ENCODE assay signal across 9 mouse cellular contexts in the genomic region with DNA sequence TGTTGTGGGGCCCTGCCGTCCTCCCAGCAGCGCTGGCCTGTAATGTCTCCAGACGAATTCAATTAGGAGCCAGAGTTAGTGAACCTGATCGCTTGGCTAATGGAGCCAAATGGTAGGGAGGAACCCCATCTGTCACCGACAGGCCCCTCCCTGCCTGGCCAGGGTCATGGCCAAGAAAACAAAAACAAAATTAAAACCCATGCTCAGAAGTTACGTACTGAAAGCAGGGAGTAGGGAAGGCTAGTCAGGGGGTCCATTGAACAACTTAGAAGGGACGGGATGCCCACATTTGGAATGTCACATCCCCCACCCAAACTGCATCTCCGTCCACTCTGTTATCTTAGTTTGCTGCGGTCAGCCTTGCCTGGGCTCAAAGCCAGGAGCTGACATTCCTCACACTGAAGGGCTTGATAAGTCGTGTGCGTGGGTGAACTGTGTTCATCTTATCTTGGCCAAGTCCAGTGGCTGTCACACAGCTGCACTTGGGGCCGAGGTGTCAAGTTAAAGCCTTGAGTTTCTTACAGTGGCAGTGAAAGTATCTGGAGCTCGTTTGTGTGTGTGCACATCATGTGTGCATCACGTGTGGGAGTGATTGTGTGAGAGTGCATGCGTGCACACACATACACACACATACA. TPM values are rescaled to one million over a fixed set of nuclear protein-coding genes. Genes with fewer than 3 reads are reported as not detected.
DNase-seq lines count a peak whose midpoint lies in the region; ATAC-seq and TF ChIP-seq lines count a peak whose summit lies in the region.
"Had no signal": no experiment of that assay in that cellular context is flagged by ENCODE, and none has a peak within 500 bp of the region (broad histone marks: within the 10 kb centered on the region; RNA-seq: fewer than 3 reads in every experiment).

No protein-coding gene starts in this region.

- no peak for ATAC-seq in cerebellum, adult (ENCODE audit: insufficient number of reproducible peaks, low FRiP score, low TSS enrichment)
- no peak for ATAC-seq in hindbrain, postnatal 0 days
- peak; percentile 52; the same call in 1 of the 2 replicates for ATAC-seq in neural tube, embryonic 13.5 days (ENCODE audit: low read depth)

- H3K4me3 ChIP-seq in hindbrain, postnatal 0 days (ENCODE audit: low read length), result no peak overlapping the region
- no peak overlapping the region for H3K4me3 ChIP-seq in neural tube, embryonic 13.5 days
- H3K4me3 ChIP-seq in layer of hippocampus, adult 2 months, result no peak overlapping the region

- H3K4me2 ChIP-seq in hindbrain, postnatal 0 days (ENCODE audit: low read depth, low read length), result no peak overlapping the region
- H3K4me2 ChIP-seq in neural tube, embryonic 13.5 days, result no peak overlapping the region

- no peaks in the 10 kb centered on the region for H3K36me3 ChIP-seq in hindbrain, postnatal 0 days (ENCODE audit: insufficient read depth, low read length)
- no peaks in the 10 kb centered on the region for H3K36me3 ChIP-seq in neural tube, embryonic 13.5 days

- DNase-seq in cerebellum, adult 11 months, result peak; percentile 9
- peak; percentile 61 for DNase-seq in adrenal gland, adult 2 months
- peak; percentile 27 for DNase-seq in gastrocnemius, postnatal 10 days
- peak; percentile 32 for DNase-seq in hindbrain, postnatal 0 days (ENCODE audit: low spot score)
- DNase-seq in layer of hippocampus, postnatal 14 days (ENCODE audit: low spot score in 2 of 2), result no peak
- no peak for DNase-seq in layer of hippocampus, adult 2 months (ENCODE audit: low spot score in 2 of 2)

- H3K4me1 ChIP-seq in hindbrain, postnatal 0 days (ENCODE audit: insufficient read depth, low read length), result no peaks in the 10 kb centered on the region
- H3K4me1 ChIP-seq in neural tube, embryonic 13.5 days (replicated peaks), result peaks cover 33% of the 10 kb centered on the region

- 35% methylated on average over 15 of the region's 15 CpGs for WGBS in hindbrain, postnatal 0 days
- WGBS in neural tube, embryonic 13.5 days, result 39% methylated on average over 15 of the region's 15 CpGs

- H3K27me3 ChIP-seq in hindbrain, postnatal 0 days (ENCODE audit: insufficient read depth, low read length), result no peaks in the 10 kb centered on the region
- no peaks in the 10 kb centered on the region for H3K27me3 ChIP-seq in neural tube, embryonic 13.5 days

- TF ChIP-seq CTCF in hindbrain, postnatal 0 days (IDR thresholded peaks at IDR 0.05; ENCODE audit: low read depth), result no peak
- no peak for TF ChIP-seq CTCF in layer of hippocampus, adult 2 months (conservative IDR thresholded peaks at IDR 0.05)

- no peak overlapping the region for H3K27ac ChIP-seq in hindbrain, postnatal 0 days
- peak overlapping the region; percentile 78 for H3K27ac ChIP-seq in neural tube, embryonic 13.5 days (replicated peaks)
- H3K27ac ChIP-seq in layer of hippocampus, adult 2 months, result no peak overlapping the region
- H3K27ac ChIP-seq: macrophage had no signal

- H3K9me3 ChIP-seq in hindbrain, postnatal 0 days (ENCODE audit: low read length), result no peaks in the 10 kb centered on the region
- H3K9me3 ChIP-seq in neural tube, embryonic 13.5 days, result no peaks in the 10 kb centered on the region

- no peak overlapping the region for H3K9ac ChIP-seq in hindbrain, postnatal 0 days (replicated peaks; ENCODE audit: low read length)
- no peak overlapping the region for H3K9ac ChIP-seq in neural tube, embryonic 13.5 days

RNA-seq across cellular contexts. Expression of gene Scn5a, which starts 53.2 kb away (rescaled TPM):
- under 1 TPM; 0.06 to 0.10 TPM for total RNA-seq in adrenal gland, adult 2 months (2021)
- polyA plus RNA-seq in adrenal gland, adult 2 months (2012; rRNA removed), result 0.19 and 0.63 TPM in 2 replicates
- 1 to 10 TPM; 1.3 to 1.6 TPM for total RNA-seq in gastrocnemius, postnatal 10 days (2021)
- 0.68 and 1.5 TPM in 2 replicates for total RNA-seq in hindbrain, postnatal 0 days (2014; rRNA removed)
- 0.24 TPM in 2 replicates for polyA plus RNA-seq in hindbrain, postnatal 0 days (2015; fragmentation: Nextera tagmentation; extraction: Ambion mirVana)
- polyA plus RNA-seq in neural tube, embryonic 13.5 days (2015; fragmentation: Nextera tagmentation; extraction: Ambion mirVana), result 0.95 and 1.1 TPM in 2 replicates
- 1 to 10 TPM; 1.0 to 1.2 TPM for total RNA-seq in layer of hippocampus, postnatal 14 days (2021)
- under 1 TPM; 0.86 to 0.97 TPM for total RNA-seq in layer of hippocampus, adult 2 months (2021)
- polyA plus RNA-seq: macrophage had no signal

Comparison
In these comparisons a context has a peak if more than half of its experiments do, and no peak if none do; other contexts are left out.
1. DNase-seq: peak in cerebellum, adult 11 months (single experiment), adrenal gland, adult 2 months (single experiment), gastrocnemius, postnatal 10 days (single experiment) and hindbrain, postnatal 0 days (single experiment); none in layer of hippocampus, postnatal 14 days (0 of 2) and layer of hippocampus, adult 2 months (0 of 2).